Mouse (Mus musculus): ENCODE measurements around the gene Ak5. TPM values are rescaled to one million over a fixed set of nuclear protein-coding genes. Genes with fewer than 3 reads are reported as not detected.

The Ak5 gene
- 0.93 and 1.0 TPM in 2 replicates for polyA plus RNA-seq (2014; fragmentation: Nextera tagmentation; extraction: Ambion mirVana)

DNA sequence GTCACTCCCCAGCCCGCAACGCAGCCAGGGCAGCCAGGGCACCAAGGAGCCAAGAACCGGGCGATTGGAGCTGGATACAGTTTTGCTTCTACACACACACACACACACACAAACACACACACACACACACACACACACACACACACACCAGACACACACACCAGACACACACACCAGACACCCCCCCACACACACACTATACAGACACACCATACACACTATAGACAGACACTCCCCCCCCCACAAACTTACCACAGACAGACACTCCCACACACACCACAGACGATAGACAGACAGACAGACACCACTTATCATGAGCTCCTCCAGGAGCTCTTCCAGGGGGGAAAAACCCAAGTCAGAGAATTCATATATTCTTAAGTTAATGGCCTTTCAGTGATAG lies at the start of gene Ak5:
TSS of gene Ak5 (minus strand) at position 122 of the 400 bp plus-strand sequence.
- Histone ChIP-seq H3K4me3 (ENCODE audit: control insufficient read depth in 1 of 2, insufficient read depth in 1 of 2, low read depth in 1 of 2, low read length in 2 of 2) (peak within 1 kb of the TSS; percentile 56), H3K9ac (ENCODE audit: low read length) (peak within 1 kb of the TSS; percentile 55), H3K27me3 (ENCODE audit: control insufficient read depth, insufficient read depth, low read length) (peaks cover 31% of the 10 kb centered on the region), H3K36me3 (ENCODE audit: control insufficient read depth, insufficient read depth, low read length) (no peaks in the 10 kb centered on the region), H3K9me3 (ENCODE audit: control insufficient read depth, low read length) (no peaks in the 10 kb centered on the region), H3K27ac (replicated peaks in 1 of 2; ENCODE audit: control insufficient read depth in 1 of 2, insufficient read depth in 1 of 2, low read depth in 2 of 2, low read length in 2 of 2) (no peak within 1 kb of the TSS), H3K4me2 (ENCODE audit: low read length) (peak within 1 kb of the TSS; percentile 97), H3K4me1 (ENCODE audit: control insufficient read depth in 2 of 2, insufficient read depth in 2 of 2, low read length in 2 of 2) (peaks cover 4 to 9% of the 10 kb centered on the region in 2 experiments; a peak in 3 of 4 replicates)
- WGBS, result 27% methylated on average over 1 of the region's 5 CpGs
- no peak for ATAC-seq (ENCODE audit: insufficient number of reproducible peaks, insufficient read depth, low FRiP score, low read depth)

DNA sequence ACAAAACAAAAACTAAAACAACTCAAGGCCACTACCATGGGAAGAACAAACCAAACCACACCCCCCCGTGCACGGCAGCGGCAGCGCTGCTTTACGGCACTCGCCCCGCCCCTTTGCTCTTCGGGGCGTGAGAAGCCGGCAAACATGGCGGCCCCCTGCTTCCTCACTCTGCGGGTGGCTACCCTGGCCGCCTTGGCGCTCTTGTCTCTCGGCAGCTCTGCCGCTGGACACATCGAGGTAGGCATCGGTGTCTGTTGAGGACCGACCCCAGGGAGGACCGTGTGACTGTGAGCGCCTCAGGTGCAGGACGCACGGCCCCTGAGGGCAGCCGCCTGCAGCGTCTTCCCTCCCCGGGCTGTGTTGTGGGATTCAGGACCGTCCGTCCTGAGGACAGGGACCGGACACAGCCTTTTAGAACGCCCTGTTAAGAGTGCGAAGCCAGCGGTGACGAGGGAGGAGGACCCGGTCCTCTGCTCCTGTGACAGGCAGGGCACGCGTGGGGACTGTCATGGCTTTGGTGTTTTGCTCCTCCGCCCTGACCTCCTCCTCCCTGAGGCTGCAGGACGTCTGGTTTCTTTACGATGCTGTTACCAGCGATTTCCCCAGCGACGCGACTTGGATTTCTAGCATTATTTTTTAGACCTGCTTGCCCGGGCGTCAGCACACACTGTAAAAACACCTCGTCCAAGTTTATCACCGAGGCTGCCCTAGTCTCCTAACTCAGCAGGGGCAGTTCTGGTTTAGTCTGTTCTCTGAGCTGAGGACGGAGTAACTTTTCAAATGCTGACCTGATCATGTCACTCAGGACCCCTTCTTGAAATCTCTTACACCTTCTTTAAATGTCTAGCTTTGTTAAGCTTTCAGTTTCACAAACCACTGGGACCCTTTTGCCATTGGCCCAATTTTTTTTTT lies 46.1 kb upstream of the Ak5 start, which contains the start of gene Pigk:
TSS of gene Pigk (plus strand) at position 110 of the 912 bp plus-strand sequence.
- ATAC-seq (ENCODE audit: insufficient number of reproducible peaks, insufficient read depth, low FRiP score, low read depth), result peak; percentile 80
- Histone ChIP-seq H3K36me3 (ENCODE audit: control insufficient read depth, insufficient read depth, low read length) (0 out of 2 replicates have a peak, but pooled peaks cover 5% of the 10 kb centered on the region), H3K4me1 (ENCODE audit: control insufficient read depth in 2 of 2, insufficient read depth in 2 of 2, low read length in 2 of 2) (peaks cover 0 to 5% of the 10 kb centered on the region in 2 experiments; a peak in 2 of 4 replicates), H3K9ac (ENCODE audit: low read length) (peak within 1 kb of the TSS; percentile 88), H3K27me3 (ENCODE audit: control insufficient read depth, insufficient read depth, low read length) (no peaks in the 10 kb centered on the region), H3K27ac (replicated peaks in 1 of 2; ENCODE audit: control insufficient read depth in 1 of 2, insufficient read depth in 1 of 2, low read depth in 2 of 2, low read length in 2 of 2) (no peak within 1 kb of the TSS; a peak in 1 of 4 replicates), H3K9me3 (ENCODE audit: control insufficient read depth, low read length) (no peaks in the 10 kb centered on the region), H3K4me2 (ENCODE audit: low read length) (peak within 1 kb of the TSS; percentile 87), H3K4me3 (ENCODE audit: control insufficient read depth in 1 of 2, insufficient read depth in 1 of 2, low read depth in 1 of 2, low read length in 2 of 2) (peak within 1 kb of the TSS; percentile 97)
- WGBS, result under 1% methylated on average over 48 of the region's 48 CpGs

DNA sequence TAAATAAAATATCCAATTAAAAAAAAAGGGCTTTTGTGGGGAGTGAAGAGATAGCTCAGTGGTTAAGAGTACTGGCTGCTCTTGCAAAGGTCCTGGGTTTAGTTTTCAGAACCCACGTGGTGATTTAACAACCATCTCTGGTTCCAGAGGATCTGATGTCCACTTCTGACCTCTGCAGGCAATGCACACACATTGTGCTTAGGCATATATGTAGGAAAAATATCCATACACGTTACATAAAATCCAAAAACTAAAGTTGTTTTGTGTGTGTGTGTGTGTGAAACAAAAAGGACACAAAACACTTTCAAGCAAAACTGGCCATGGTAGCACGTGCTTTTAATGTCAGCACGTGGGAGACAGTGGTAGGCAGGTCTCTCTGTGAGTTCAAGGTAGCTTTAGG lies 44.8 kb upstream of the Ak5 start:
- peaks cover 0 to 5% of the 10 kb centered on the region in 2 experiments; a peak in 2 of 4 replicates for H3K4me1 ChIP-seq (ENCODE audit: control insufficient read depth in 2 of 2, insufficient read depth in 2 of 2, low read length in 2 of 2)
- 69% methylated on average over 4 of the region's 4 CpGs for WGBS
- no peaks in the 10 kb centered on the region for H3K9me3 ChIP-seq (ENCODE audit: control insufficient read depth, low read length)
- H3K9ac ChIP-seq (ENCODE audit: low read length), result no peak overlapping the region
- H3K4me3 ChIP-seq (ENCODE audit: control insufficient read depth in 1 of 2, insufficient read depth in 1 of 2, low read depth in 1 of 2, low read length in 2 of 2), result no peak overlapping the region
- no peak overlapping the region for H3K27ac ChIP-seq (replicated peaks in 1 of 2; ENCODE audit: control insufficient read depth in 1 of 2, insufficient read depth in 1 of 2, low read depth in 2 of 2, low read length in 2 of 2)
- no peak overlapping the region for H3K4me2 ChIP-seq (ENCODE audit: low read length)
- H3K27me3 ChIP-seq (ENCODE audit: control insufficient read depth, insufficient read depth, low read length), result no peaks in the 10 kb centered on the region
- ATAC-seq (ENCODE audit: insufficient number of reproducible peaks, insufficient read depth, low FRiP score, low read depth), result no peak
- H3K36me3 ChIP-seq (ENCODE audit: control insufficient read depth, insufficient read depth, low read length), result no peaks in the 10 kb centered on the region

DNA sequence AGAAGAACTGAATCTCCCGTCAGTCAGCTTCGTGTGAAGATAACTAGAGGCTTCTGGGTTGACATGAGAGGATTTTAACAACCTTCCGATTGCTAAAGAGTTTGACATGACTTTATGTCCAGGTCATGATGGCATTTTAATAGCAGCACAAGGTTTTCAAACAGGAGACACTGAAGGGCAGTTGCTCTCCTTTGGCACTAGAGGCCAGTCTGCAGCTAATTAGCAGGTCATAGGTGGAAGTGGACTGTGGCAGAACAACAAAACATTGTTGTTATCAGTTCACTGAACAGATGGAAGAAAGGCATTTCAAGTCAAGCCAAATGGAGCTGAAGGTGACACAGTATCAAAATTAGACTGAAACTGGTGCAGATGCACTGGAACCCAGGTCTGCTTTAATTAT lies 41.8 kb upstream of the Ak5 start:
- no peaks in the 10 kb centered on the region for H3K36me3 ChIP-seq (ENCODE audit: control insufficient read depth, insufficient read depth, low read length)
- H3K27me3 ChIP-seq (ENCODE audit: control insufficient read depth, insufficient read depth, low read length), result no peaks in the 10 kb centered on the region
- no peaks in the 10 kb centered on the region for H3K9me3 ChIP-seq (ENCODE audit: control insufficient read depth, low read length)
- WGBS, result 76% methylated on average over 3 of the region's 3 CpGs
- H3K4me1 ChIP-seq (ENCODE audit: control insufficient read depth in 2 of 2, insufficient read depth in 2 of 2, low read length in 2 of 2), result peaks cover 0 to 3% of the 10 kb centered on the region in 2 experiments; a peak in 2 of 4 replicates
- H3K4me3 ChIP-seq (ENCODE audit: control insufficient read depth in 1 of 2, insufficient read depth in 1 of 2, low read depth in 1 of 2, low read length in 2 of 2), result no peak overlapping the region
- H3K27ac ChIP-seq (replicated peaks in 1 of 2; ENCODE audit: control insufficient read depth in 1 of 2, insufficient read depth in 1 of 2, low read depth in 2 of 2, low read length in 2 of 2), result no peak overlapping the region
- no peak overlapping the region for H3K9ac ChIP-seq (ENCODE audit: low read length)
- ATAC-seq (ENCODE audit: insufficient number of reproducible peaks, insufficient read depth, low FRiP score, low read depth), result no peak
- no peak overlapping the region for H3K4me2 ChIP-seq (ENCODE audit: low read length)

DNA sequence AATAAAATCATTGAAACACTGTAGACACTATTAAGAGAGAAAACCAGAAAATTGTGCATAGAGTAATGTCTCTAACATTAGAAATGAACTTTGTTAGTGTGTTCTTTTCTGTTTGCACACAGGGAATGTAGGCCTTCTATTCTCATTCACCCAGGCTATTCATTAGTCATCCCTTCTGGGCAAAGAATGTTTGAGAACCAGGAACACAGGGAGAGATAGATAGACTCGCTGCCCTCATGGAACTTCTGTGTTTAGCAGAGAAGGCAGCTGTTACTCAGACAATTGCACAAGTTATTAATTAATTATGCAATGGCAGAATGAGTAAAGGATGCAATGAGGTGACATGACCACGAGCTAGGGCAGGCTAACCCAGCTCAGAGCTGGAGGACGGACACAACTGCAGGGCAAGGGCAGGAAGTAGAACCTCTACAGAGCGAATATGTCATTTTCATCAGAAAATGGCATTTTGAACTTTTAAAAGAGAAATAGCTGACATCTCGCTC lies 39.2 kb upstream of the Ak5 start:
- no peaks in the 10 kb centered on the region for H3K27me3 ChIP-seq (ENCODE audit: control insufficient read depth, insufficient read depth, low read length)
- no peaks in the 10 kb centered on the region for H3K4me1 ChIP-seq (ENCODE audit: control insufficient read depth in 2 of 2, insufficient read depth in 2 of 2, low read length in 2 of 2)
- H3K4me3 ChIP-seq (ENCODE audit: control insufficient read depth in 1 of 2, insufficient read depth in 1 of 2, low read depth in 1 of 2, low read length in 2 of 2), result no peak overlapping the region
- ATAC-seq (ENCODE audit: insufficient number of reproducible peaks, insufficient read depth, low FRiP score, low read depth), result no peak
- H3K36me3 ChIP-seq (ENCODE audit: control insufficient read depth, insufficient read depth, low read length), result no peaks in the 10 kb centered on the region
- no peak overlapping the region for H3K9ac ChIP-seq (ENCODE audit: low read length)
- no peak overlapping the region for H3K27ac ChIP-seq (replicated peaks in 1 of 2; ENCODE audit: control insufficient read depth in 1 of 2, insufficient read depth in 1 of 2, low read depth in 2 of 2, low read length in 2 of 2)
- 77% methylated on average over 5 of the region's 5 CpGs for WGBS
- H3K4me2 ChIP-seq (ENCODE audit: low read length), result no peak overlapping the region
- no peaks in the 10 kb centered on the region for H3K9me3 ChIP-seq (ENCODE audit: control insufficient read depth, low read length)

DNA sequence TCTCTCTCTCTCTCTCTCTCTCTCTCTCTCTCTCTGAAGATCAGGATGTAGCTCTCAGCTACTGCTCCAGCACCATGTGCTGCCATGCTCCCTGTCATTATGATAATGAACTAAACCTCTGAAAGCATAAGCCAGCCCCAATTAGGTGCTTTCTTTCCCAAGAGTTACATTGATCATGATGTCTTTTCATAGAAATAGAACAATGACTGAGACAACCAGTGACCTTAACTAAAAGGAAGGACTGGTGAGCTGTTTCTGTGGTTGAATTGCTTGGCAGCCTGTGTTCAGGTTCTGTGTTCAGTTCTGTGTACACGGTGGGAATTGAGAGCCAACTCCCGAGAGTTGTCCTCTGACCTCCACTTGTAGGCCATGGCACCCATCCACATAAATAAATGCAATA lies 38.7 kb upstream of the Ak5 start:
- Histone ChIP-seq H3K9me3 (ENCODE audit: control insufficient read depth, low read length) (no peaks in the 10 kb centered on the region), H3K4me1 (ENCODE audit: control insufficient read depth in 2 of 2, insufficient read depth in 2 of 2, low read length in 2 of 2) (no peaks in the 10 kb centered on the region), H3K27me3 (ENCODE audit: control insufficient read depth, insufficient read depth, low read length) (no peaks in the 10 kb centered on the region), H3K4me2 (ENCODE audit: low read length) (no peak overlapping the region), H3K9ac (ENCODE audit: low read length) (no peak overlapping the region), H3K36me3 (ENCODE audit: control insufficient read depth, insufficient read depth, low read length) (no peaks in the 10 kb centered on the region), H3K27ac (replicated peaks in 1 of 2; ENCODE audit: control insufficient read depth in 1 of 2, insufficient read depth in 1 of 2, low read depth in 2 of 2, low read length in 2 of 2) (no peak overlapping the region), H3K4me3 (ENCODE audit: control insufficient read depth in 1 of 2, insufficient read depth in 1 of 2, low read depth in 1 of 2, low read length in 2 of 2) (no peak overlapping the region)
- WGBS, result 90% methylated on average over 2 of the region's 2 CpGs
- ATAC-seq (ENCODE audit: insufficient number of reproducible peaks, insufficient read depth, low FRiP score, low read depth), result no peak

DNA sequence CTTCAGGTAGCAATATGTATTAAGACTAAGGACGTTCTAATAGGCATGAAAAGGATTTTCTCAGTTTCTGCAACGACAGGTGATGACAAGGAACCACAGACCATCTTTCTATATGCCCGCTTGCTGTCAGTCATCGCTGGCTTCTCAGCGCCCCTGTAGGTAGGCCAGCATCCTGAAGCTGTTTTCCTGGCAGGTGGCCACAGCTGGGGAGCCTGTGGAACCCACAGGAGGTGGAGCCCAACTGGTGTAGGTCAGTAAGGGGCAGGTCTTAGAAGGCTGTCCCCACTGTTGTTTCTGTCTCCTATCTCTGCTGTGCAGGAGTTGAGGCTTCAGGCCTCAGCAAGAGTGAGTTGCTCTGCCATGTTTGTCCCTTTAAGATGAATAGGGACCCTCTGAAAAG lies 37.7 kb upstream of the Ak5 start:
- no peak for ATAC-seq (ENCODE audit: insufficient number of reproducible peaks, insufficient read depth, low FRiP score, low read depth)
- Histone ChIP-seq H3K9me3 (ENCODE audit: control insufficient read depth, low read length) (no peaks in the 10 kb centered on the region), H3K4me3 (ENCODE audit: control insufficient read depth in 1 of 2, insufficient read depth in 1 of 2, low read depth in 1 of 2, low read length in 2 of 2) (no peak overlapping the region), H3K4me1 (ENCODE audit: control insufficient read depth in 2 of 2, insufficient read depth in 2 of 2, low read length in 2 of 2) (no peaks in the 10 kb centered on the region), H3K4me2 (ENCODE audit: low read length) (no peak overlapping the region), H3K27me3 (ENCODE audit: control insufficient read depth, insufficient read depth, low read length) (no peaks in the 10 kb centered on the region), H3K36me3 (ENCODE audit: control insufficient read depth, insufficient read depth, low read length) (no peaks in the 10 kb centered on the region), H3K27ac (replicated peaks in 1 of 2; ENCODE audit: control insufficient read depth in 1 of 2, insufficient read depth in 1 of 2, low read depth in 2 of 2, low read length in 2 of 2) (no peak overlapping the region), H3K9ac (ENCODE audit: low read length) (no peak overlapping the region)
- 67% methylated on average over 5 of the region's 5 CpGs for WGBS

Data from heart, embryonic 14.5 days (tissue).